Mouse (Mus musculus): Measurements from ENCODE around the gene Tenm4. TPM values are rescaled to one million over a fixed set of nuclear protein-coding genes. Genes with fewer than 3 reads are reported as not detected.

Gene Tenm4
- polyA plus RNA-seq, 1 experiment from 2014 or later: 16.8 TPM

GRCm38 (mm10) chr7:96156481-96157255 is 14.4 kb upstream of the Tenm4 start:
- Histone ChIP-seq H3K4me3 (no peak overlapping the region), H3K27me3 (ENCODE audit: insufficient read depth, poor library complexity, severe bottlenecking) (no peaks in the 10 kb centered on the region; the same call in 1 of the 2 replicates), H3K4me1 (no peaks in the 10 kb centered on the region), H3K9me3 (no peaks in the 10 kb centered on the region), H3K27ac (no peak overlapping the region), H3K36me3 (no peaks in the 10 kb centered on the region)
- DNase-seq (ENCODE audit: low spot score): peak; percentile 31
- 70% methylated on average over 7 of the region's 7 CpGs for WGBS

- no peaks in the 10 kb centered on the region for H3K9me3 ChIP-seq
- H3K36me3 ChIP-seq: no peaks in the 10 kb centered on the region
- H3K4me1 ChIP-seq: no peaks in the 10 kb centered on the region
- no peak overlapping the region for H3K27ac ChIP-seq
- peak; percentile 14 for DNase-seq (ENCODE audit: low spot score)
- no peak overlapping the region for H3K4me3 ChIP-seq
- H3K27me3 ChIP-seq (ENCODE audit: insufficient read depth, poor library complexity, severe bottlenecking): peaks cover 5% of the 10 kb centered on the region; the same call in 1 of the 2 replicates
These were observed 6.9 kb upstream of the Tenm4 start for GRCm38 (mm10) chr7:96164141-96164540.

DNA sequence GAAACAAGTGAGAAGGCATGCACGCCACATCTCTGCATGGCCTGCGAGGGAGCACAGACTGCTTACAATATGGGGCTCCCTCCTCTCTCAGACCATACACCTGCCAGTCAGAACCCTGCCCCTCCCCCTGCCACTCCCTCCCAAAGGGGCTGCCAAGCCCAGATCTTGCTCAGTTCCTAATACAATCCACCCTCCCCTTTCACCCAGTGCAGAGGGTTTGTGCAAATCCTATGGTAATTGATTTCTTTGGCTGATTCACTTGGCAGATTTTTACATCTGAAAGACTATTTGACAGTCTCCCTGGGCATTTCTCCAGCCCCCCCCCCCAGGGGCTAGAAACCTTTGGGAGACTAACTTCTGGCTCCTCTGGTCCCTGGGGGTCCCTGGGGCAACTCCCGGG is 2.1 kb upstream of the Tenm4 start:
- no peaks in the 10 kb centered on the region for H3K36me3 ChIP-seq
- H3K27me3 ChIP-seq (ENCODE audit: insufficient read depth, poor library complexity, severe bottlenecking): peaks cover 14% of the 10 kb centered on the region; the same call in 1 of the 2 replicates
- H3K27ac ChIP-seq: no peak overlapping the region
- no peak for DNase-seq (ENCODE audit: low spot score)
- H3K4me3 ChIP-seq: no peak overlapping the region
- no peaks in the 10 kb centered on the region for H3K9me3 ChIP-seq
- H3K4me1 ChIP-seq: 0 out of 2 replicates have a peak, but pooled peaks cover 4% of the 10 kb centered on the region
- WGBS: 45% methylated on average over 3 of the region's 3 CpGs

GRCm38 (mm10) chr7:96171596-96172563 is 834 bp downstream of the Tenm4 start:
- Histone ChIP-seq H3K9me3 (no peaks in the 10 kb centered on the region), H3K4me1 (0 out of 2 replicates have a peak, but pooled peaks cover 4% of the 10 kb centered on the region), H3K27me3 (ENCODE audit: insufficient read depth, poor library complexity, severe bottlenecking) (peaks cover 14% of the 10 kb centered on the region; the same call in 1 of the 2 replicates), H3K27ac (no peak overlapping the region), H3K36me3 (no peaks in the 10 kb centered on the region), H3K4me3 (no peak overlapping the region)
- WGBS: 39% methylated on average over 11 of the region's 11 CpGs
- peak; percentile 63 for DNase-seq (ENCODE audit: low spot score)

GRCm38 (mm10) chr7:96176781-96177180 is 5.7 kb downstream of the Tenm4 start:
- WGBS: 83% methylated on average over 8 of the region's 8 CpGs
- H3K9me3 ChIP-seq: no peaks in the 10 kb centered on the region

GRCm38 (mm10) chr7:96181751-96182150 is 10.7 kb downstream of the Tenm4 start:
- Histone ChIP-seq H3K4me1 (no peaks in the 10 kb centered on the region), H3K36me3 (no peaks in the 10 kb centered on the region), H3K27me3 (ENCODE audit: insufficient read depth, poor library complexity, severe bottlenecking) (no peaks in the 10 kb centered on the region), H3K4me3 (no peak overlapping the region), H3K27ac (no peak overlapping the region), H3K9me3 (no peaks in the 10 kb centered on the region)
- no peak for DNase-seq (ENCODE audit: low spot score)
- WGBS: 82% methylated on average over 4 of the region's 4 CpGs

More at GRCm38 (mm10) chr7:96176781-96177180, 5.7 kb downstream of the Tenm4 start:
- no peak overlapping the region for H3K4me3 ChIP-seq
- H3K27me3 ChIP-seq (ENCODE audit: insufficient read depth, poor library complexity, severe bottlenecking): peaks cover 1% of the 10 kb centered on the region; the same call in 1 of the 2 replicates
- no peak overlapping the region for H3K27ac ChIP-seq
- no peaks in the 10 kb centered on the region for H3K36me3 ChIP-seq
- H3K4me1 ChIP-seq: 0 out of 2 replicates have a peak, but pooled peaks cover under 1% of the 10 kb centered on the region
- DNase-seq (ENCODE audit: low spot score): no peak

GRCm38 (mm10) chr7:96183195-96183594 is 12.1 kb downstream of the Tenm4 start:
- no peaks in the 10 kb centered on the region for H3K27me3 ChIP-seq (ENCODE audit: insufficient read depth, poor library complexity, severe bottlenecking)
- 88% methylated on average over 1 of the region's 1 CpGs for WGBS
- no peaks in the 10 kb centered on the region for H3K4me1 ChIP-seq
- no peak overlapping the region for H3K4me3 ChIP-seq
- no peak for DNase-seq (ENCODE audit: low spot score)
- H3K27ac ChIP-seq: no peak overlapping the region
- H3K9me3 ChIP-seq: no peaks in the 10 kb centered on the region
- no peaks in the 10 kb centered on the region for H3K36me3 ChIP-seq

GRCm38 (mm10) chr7:96185411-96185810 is 14.4 kb downstream of the Tenm4 start:
- Histone ChIP-seq H3K4me1 (no peaks in the 10 kb centered on the region), H3K9me3 (no peaks in the 10 kb centered on the region), H3K36me3 (no peaks in the 10 kb centered on the region), H3K27me3 (ENCODE audit: insufficient read depth, poor library complexity, severe bottlenecking) (no peaks in the 10 kb centered on the region), H3K4me3 (no peak overlapping the region), H3K27ac (no peak overlapping the region)
- no peak for DNase-seq (ENCODE audit: low spot score)
- WGBS: 89% methylated on average over 9 of the region's 9 CpGs

- H3K9me3 ChIP-seq: no peaks in the 10 kb centered on the region
- H3K27me3 ChIP-seq (ENCODE audit: insufficient read depth, poor library complexity, severe bottlenecking): peaks cover 29% of the 10 kb centered on the region
- H3K4me3 ChIP-seq: no peak overlapping the region
- no peak overlapping the region for H3K27ac ChIP-seq
- WGBS: 64% methylated on average over 10 of the region's 10 CpGs
- peaks cover 6% of the 10 kb centered on the region; the same call in 1 of the 2 replicates for H3K4me1 ChIP-seq
- no peaks in the 10 kb centered on the region for H3K36me3 ChIP-seq
- no peak for DNase-seq (ENCODE audit: low spot score)
These were observed 32.9 kb downstream of the Tenm4 start for GRCm38 (mm10) chr7:96203812-96204560.

DNA sequence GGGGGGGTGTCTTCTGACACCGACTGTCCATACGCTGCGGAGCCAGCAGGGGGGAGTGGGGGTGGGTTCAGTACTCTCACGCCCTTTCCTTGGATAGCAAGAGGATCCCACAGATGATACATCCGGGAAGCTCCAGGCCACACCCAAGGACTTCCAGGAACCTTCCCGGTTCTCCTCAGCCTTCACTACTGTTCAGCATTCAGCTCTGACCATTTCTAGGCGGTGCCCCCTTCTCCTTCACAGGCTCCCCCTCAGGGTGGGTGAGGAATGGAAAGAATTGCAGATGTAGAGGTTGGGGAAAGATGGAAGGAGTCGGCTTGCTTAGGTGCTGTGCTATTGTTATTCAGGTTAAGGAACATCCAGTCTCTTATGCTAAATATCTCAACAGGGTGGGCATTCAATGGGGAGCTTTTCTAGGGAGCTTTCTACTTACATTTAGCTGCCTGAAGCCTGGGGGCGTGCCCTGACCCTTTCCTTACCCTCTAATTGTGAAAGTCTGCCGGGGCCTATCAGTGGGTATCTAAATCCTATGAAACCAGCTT is 33.8 kb downstream of the Tenm4 start:
- no peak for DNase-seq (ENCODE audit: low spot score)
- 8% methylated on average over 10 of the region's 10 CpGs for WGBS
- peaks cover 13% of the 10 kb centered on the region for H3K4me1 ChIP-seq
- H3K36me3 ChIP-seq: no peaks in the 10 kb centered on the region
- no peak overlapping the region for H3K4me3 ChIP-seq
- no peaks in the 10 kb centered on the region for H3K9me3 ChIP-seq
- H3K27me3 ChIP-seq (ENCODE audit: insufficient read depth, poor library complexity, severe bottlenecking): peaks cover 38% of the 10 kb centered on the region
- H3K27ac ChIP-seq: no peak overlapping the region

GRCm38 (mm10) chr7:96207071-96207470 is 36.0 kb downstream of the Tenm4 start:
- DNase-seq (ENCODE audit: low spot score): no peak
- Histone ChIP-seq H3K27ac (no peak overlapping the region), H3K36me3 (no peaks in the 10 kb centered on the region), H3K4me3 (no peak overlapping the region), H3K27me3 (ENCODE audit: insufficient read depth, poor library complexity, severe bottlenecking) (peaks cover 55% of the 10 kb centered on the region), H3K9me3 (no peaks in the 10 kb centered on the region), H3K4me1 (peaks cover 35% of the 10 kb centered on the region)
- WGBS: 57% methylated on average over 3 of the region's 3 CpGs

Measured in heart, embryonic 10.5 days (tissue).